Mouse (Mus musculus) embryonic facial prominence, embryonic 12.5 days (tissue): ENCODE results near the gene Cyth4. TPM values are rescaled to one million over a fixed set of nuclear protein-coding genes. Genes with fewer than 3 reads are reported as not detected.

Source experiments
- ATAC-seq: fragments of 200-750 bp; cut with Nextera tagmentation; 2 replicates; pipeline ENCODE4 v1.8.0; 2017; ENCODE audit not compliant: insufficient number of reproducible peaks, insufficient read depth, low FRiP score, low TSS enrichment
- H3K27ac ChIP-seq: fragments of 300-500 bp; sonication (generic); 2 replicates; pipeline ENCODE4 v1.5.1; 2016; ENCODE audit warnings: mild to moderate bottlenecking
- H3K27me3 ChIP-seq: fragments of 300-500 bp; sonication (generic); 2 replicates; pipeline ENCODE4 v1.6.1; 2016; ENCODE audit warnings: mild to moderate bottlenecking, moderate library complexity
- H3K36me3 ChIP-seq: fragments of 300-500 bp; sonication (generic); 2 replicates; pipeline ENCODE4 v1.6.1; 2016; ENCODE audit warnings: mild to moderate bottlenecking
- H3K4me1 ChIP-seq: fragments of 300-500 bp; sonication (generic); 2 replicates; pipeline ENCODE4 v1.6.1; 2016
- H3K4me2 ChIP-seq: fragments of 300-500 bp; sonication (generic); replicated peaks from 2 replicates; pipeline ENCODE4 v1.6.1; 2016; ENCODE audit warnings: mild to moderate bottlenecking, moderate library complexity
- H3K4me3 ChIP-seq: fragments of 300-500 bp; sonication (generic); 2 replicates; pipeline ENCODE4 v1.5.1; 2016; ENCODE audit warnings: mild to moderate bottlenecking
- H3K9ac ChIP-seq: fragments of 300-500 bp; sonication (generic); 2 replicates; pipeline ENCODE4 v1.6.1; 2016; ENCODE audit warnings: mild to moderate bottlenecking, moderate library complexity
- H3K9me3 ChIP-seq: fragments of 300-500 bp; sonication (generic); 2 replicates; pipeline ENCODE4 v1.6.1; 2016; ENCODE audit warnings: mild to moderate bottlenecking, moderate library complexity
- WGBS: fragments of 180-500 bp; shearing (Covaris S2); methylation state at CpG from one replicate; pipeline ENCODE4 v1.1.7; 2016; 5-methylcytosine and 5-hydroxymethylcytosine counted together
- polyA plus RNA-seq: library from polyadenylated mRNA; unstranded; fragments of >200 nt; fragmentation: Nextera tagmentation; extraction: Ambion mirVana; gene quantifications from 2 replicates; pipeline ENCODE4 v1.2.1, GENCODE M21; 2016

Cyth4 gene
- polyA plus RNA-seq, 1 experiment from 2014 or later, result 6.6 TPM

GRCm38 (mm10) chr15:78599529-78600193 lies 2.8 kb downstream of the Cyth4 start:
- Histone ChIP-seq H3K4me3 (no peak overlapping the region), H3K36me3 (no peaks in the 10 kb centered on the region), H3K27me3 (no peaks in the 10 kb centered on the region), H3K27ac (no peak overlapping the region), H3K4me2 (no peak overlapping the region), H3K9ac (no peak overlapping the region), H3K4me1 (no peaks in the 10 kb centered on the region), H3K9me3 (no peaks in the 10 kb centered on the region)
- WGBS, result 78% methylated on average over 13 of the region's 13 CpGs
- ATAC-seq, result no peak

GRCm38 (mm10) chr15:78601180-78601579 lies 4.3 kb downstream of the Cyth4 start:
- no peak overlapping the region for H3K4me2 ChIP-seq
- H3K27ac ChIP-seq, result no peak overlapping the region
- H3K27me3 ChIP-seq, result no peaks in the 10 kb centered on the region
- no peaks in the 10 kb centered on the region for H3K9me3 ChIP-seq
- no peak for ATAC-seq
- WGBS, result 78% methylated on average over 6 of the region's 6 CpGs
- peaks cover 6% of the 10 kb centered on the region; the same call in 1 of the 2 replicates for H3K4me1 ChIP-seq
- no peak overlapping the region for H3K4me3 ChIP-seq
- H3K9ac ChIP-seq, result no peak overlapping the region
- H3K36me3 ChIP-seq, result no peaks in the 10 kb centered on the region

DNA sequence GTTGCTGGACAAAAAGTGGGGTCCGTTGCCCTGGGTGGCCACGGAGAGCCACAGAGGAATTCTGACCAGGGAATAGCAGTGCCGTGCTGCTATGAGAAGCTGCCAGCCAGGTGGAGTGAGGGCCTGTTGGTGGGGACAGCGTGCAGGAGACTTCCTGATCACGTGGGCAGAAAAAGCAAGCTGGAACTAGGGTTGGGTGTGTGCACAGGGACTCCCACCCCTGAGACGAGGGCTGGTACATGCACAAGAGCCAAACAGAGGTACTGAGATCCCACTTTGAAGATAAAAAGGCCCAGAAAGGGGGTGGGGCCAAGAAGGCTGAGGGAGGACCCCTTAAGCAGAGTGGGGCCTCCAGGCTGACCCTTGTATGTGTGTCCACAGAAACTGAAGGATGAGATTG lies 7.4 kb downstream of the Cyth4 start:
- Histone ChIP-seq H3K36me3 (no peaks in the 10 kb centered on the region), H3K9ac (no peak overlapping the region), H3K27me3 (no peaks in the 10 kb centered on the region), H3K4me1 (peaks cover 6% of the 10 kb centered on the region; the same call in 1 of the 2 replicates), H3K27ac (no peak overlapping the region), H3K9me3 (no peaks in the 10 kb centered on the region), H3K4me3 (no peak overlapping the region), H3K4me2 (no peak overlapping the region)
- 67% methylated on average over 6 of the region's 6 CpGs for WGBS
- ATAC-seq, result no peak

GRCm38 (mm10) chr15:78605371-78605791 lies 8.5 kb downstream of the Cyth4 start:
- no peak overlapping the region for H3K4me3 ChIP-seq
- no peak overlapping the region for H3K4me2 ChIP-seq
- H3K4me1 ChIP-seq, result peaks cover 6% of the 10 kb centered on the region; the same call in 1 of the 2 replicates
- no peak overlapping the region for H3K27ac ChIP-seq
- WGBS, result 45% methylated on average over 3 of the region's 3 CpGs
- ATAC-seq, result no peak
- no peaks in the 10 kb centered on the region for H3K27me3 ChIP-seq
- no peaks in the 10 kb centered on the region for H3K36me3 ChIP-seq
- no peaks in the 10 kb centered on the region for H3K9me3 ChIP-seq
- no peak overlapping the region for H3K9ac ChIP-seq

- no peaks in the 10 kb centered on the region for H3K27me3 ChIP-seq
- ATAC-seq, result no peak
- H3K36me3 ChIP-seq, result no peaks in the 10 kb centered on the region
- H3K27ac ChIP-seq, result no peak overlapping the region
- no peak overlapping the region for H3K4me2 ChIP-seq
- H3K9me3 ChIP-seq, result no peaks in the 10 kb centered on the region
- H3K4me1 ChIP-seq, result peaks cover 9% of the 10 kb centered on the region
- WGBS, result 91% methylated on average over 6 of the region's 6 CpGs
- H3K4me3 ChIP-seq, result no peak overlapping the region
- H3K9ac ChIP-seq, result no peak overlapping the region
Measured at GRCm38 (mm10) chr15:78606059-78606458, 9.2 kb downstream of the Cyth4 start.

DNA sequence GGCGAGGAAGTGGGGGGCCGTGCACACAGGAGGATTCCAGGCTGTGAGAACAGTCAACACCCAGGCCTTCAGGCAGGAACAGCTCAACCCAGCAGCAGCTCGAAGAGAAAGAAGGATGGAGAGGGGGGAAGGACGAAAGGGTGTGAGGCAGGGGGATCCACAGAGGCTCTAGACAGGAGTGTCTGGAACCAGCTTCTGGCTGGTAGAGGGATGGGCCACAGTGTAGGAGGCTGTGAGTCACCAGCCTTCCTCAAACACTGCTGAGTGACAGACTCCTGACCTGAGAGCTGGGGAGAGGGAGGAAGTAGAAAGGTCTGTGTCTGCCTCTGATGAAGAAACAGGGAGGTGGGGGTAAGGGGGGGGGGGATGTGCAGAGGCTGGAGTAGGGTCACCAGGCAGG lies 10.6 kb downstream of the Cyth4 start:
- no peak overlapping the region for H3K27ac ChIP-seq
- ATAC-seq, result no peak

GRCm38 (mm10) chr15:78610705-78611462 lies 14.0 kb downstream of the Cyth4 start:
- WGBS, result 37% methylated on average over 12 of the region's 12 CpGs
- no peak overlapping the region for H3K4me2 ChIP-seq
- no peaks in the 10 kb centered on the region for H3K36me3 ChIP-seq
- no peak overlapping the region for H3K27ac ChIP-seq
- ATAC-seq, result no peak
- no peaks in the 10 kb centered on the region for H3K9me3 ChIP-seq
- H3K27me3 ChIP-seq, result no peaks in the 10 kb centered on the region
- H3K4me1 ChIP-seq, result peaks cover 6% of the 10 kb centered on the region; the same call in 1 of the 2 replicates
- H3K4me3 ChIP-seq, result no peak overlapping the region
- no peak overlapping the region for H3K9ac ChIP-seq

More for the DNA sequence above, 10.6 kb downstream of the Cyth4 start:
- Histone ChIP-seq H3K9me3 (no peaks in the 10 kb centered on the region), H3K9ac (no peak overlapping the region; the same call in 1 of the 2 replicates), H3K36me3 (no peaks in the 10 kb centered on the region), H3K4me3 (no peak overlapping the region), H3K4me2 (no peak overlapping the region), H3K27me3 (no peaks in the 10 kb centered on the region), H3K4me1 (peaks cover 12% of the 10 kb centered on the region)
- WGBS, result 69% methylated on average over 4 of the region's 4 CpGs

GRCm38 (mm10) chr15:78614536-78614935 lies 17.7 kb downstream of the Cyth4 start:
- no peak overlapping the region for H3K9ac ChIP-seq
- no peaks in the 10 kb centered on the region for H3K27me3 ChIP-seq
- no peak for ATAC-seq
- H3K4me1 ChIP-seq, result peaks cover 6% of the 10 kb centered on the region; the same call in 1 of the 2 replicates
- 89% methylated on average over 7 of the region's 7 CpGs for WGBS
- H3K4me3 ChIP-seq, result no peak overlapping the region
- no peaks in the 10 kb centered on the region for H3K36me3 ChIP-seq
- H3K4me2 ChIP-seq, result no peak overlapping the region
- no peaks in the 10 kb centered on the region for H3K9me3 ChIP-seq
- H3K27ac ChIP-seq, result no peak overlapping the region

DNA sequence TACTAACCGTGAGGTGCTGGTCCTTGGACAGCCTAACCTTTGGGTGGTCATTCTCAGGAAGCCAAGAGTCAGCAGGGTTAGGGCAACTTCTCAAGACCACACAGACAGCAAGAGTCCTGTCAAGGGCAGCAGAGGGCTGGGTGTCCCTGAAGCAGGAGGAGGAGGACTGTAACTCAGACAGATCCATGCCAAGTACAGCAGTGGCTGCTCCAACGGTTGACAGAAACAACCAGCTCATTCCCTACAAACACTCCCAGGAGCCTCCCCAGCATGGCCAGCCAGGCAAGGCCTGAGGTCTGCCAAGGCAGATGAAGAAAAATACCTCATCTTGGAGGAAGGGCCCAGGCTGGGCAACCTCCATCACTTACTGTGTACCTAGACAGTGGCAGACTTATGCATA lies 20.1 kb downstream of the Cyth4 start:
- ATAC-seq, result no peak
- Histone ChIP-seq H3K9ac (no peak overlapping the region), H3K27ac (no peak overlapping the region), H3K4me3 (no peak overlapping the region), H3K4me1 (no peaks in the 10 kb centered on the region), H3K9me3 (no peaks in the 10 kb centered on the region), H3K4me2 (no peak overlapping the region), H3K27me3 (peaks cover 9% of the 10 kb centered on the region; the same call in 1 of the 2 replicates), H3K36me3 (no peaks in the 10 kb centered on the region)
- 82% methylated on average over 2 of the region's 2 CpGs for WGBS

DNA sequence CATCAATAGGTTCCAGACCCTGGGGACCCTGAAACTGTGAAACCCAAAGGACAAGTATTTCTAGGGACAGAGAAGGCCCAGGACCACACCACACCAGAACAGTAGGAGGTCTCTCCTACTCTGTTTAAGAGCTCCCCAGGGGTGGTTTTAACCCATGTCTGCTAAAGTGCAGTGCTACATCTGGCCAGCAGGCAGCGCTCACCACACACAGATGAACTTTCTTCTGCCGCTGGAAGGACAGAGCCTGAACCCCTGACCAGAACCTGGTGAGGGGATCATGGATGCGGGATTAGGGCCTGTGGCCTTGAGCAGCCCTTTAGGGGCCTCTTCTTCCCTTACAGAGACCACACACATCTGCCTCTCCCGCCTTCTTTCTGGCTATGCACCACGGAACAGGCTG lies 26.6 kb downstream of the Cyth4 start:
- WGBS, result 15% methylated on average over 5 of the region's 5 CpGs
- H3K9ac ChIP-seq, result no peak overlapping the region
- H3K4me2 ChIP-seq, result no peak overlapping the region
- no peak for ATAC-seq
- no peaks in the 10 kb centered on the region for H3K36me3 ChIP-seq
- no peak overlapping the region for H3K27ac ChIP-seq
- H3K9me3 ChIP-seq, result no peaks in the 10 kb centered on the region
- H3K4me3 ChIP-seq, result no peak overlapping the region
- no peaks in the 10 kb centered on the region for H3K4me1 ChIP-seq
- H3K27me3 ChIP-seq, result peaks cover 9% of the 10 kb centered on the region; the same call in 1 of the 2 replicates

- Histone ChIP-seq H3K27me3 (peaks cover 9% of the 10 kb centered on the region; the same call in 1 of the 2 replicates), H3K27ac (no peak overlapping the region), H3K4me2 (no peak overlapping the region), H3K9me3 (no peaks in the 10 kb centered on the region), H3K9ac (no peak overlapping the region), H3K4me1 (no peaks in the 10 kb centered on the region), H3K36me3 (no peaks in the 10 kb centered on the region), H3K4me3 (no peak overlapping the region)
- ATAC-seq, result no peak
- 60% methylated on average over 13 of the region's 13 CpGs for WGBS
Measured at GRCm38 (mm10) chr15:78624431-78624950, 27.6 kb downstream of the Cyth4 start.

DNA sequence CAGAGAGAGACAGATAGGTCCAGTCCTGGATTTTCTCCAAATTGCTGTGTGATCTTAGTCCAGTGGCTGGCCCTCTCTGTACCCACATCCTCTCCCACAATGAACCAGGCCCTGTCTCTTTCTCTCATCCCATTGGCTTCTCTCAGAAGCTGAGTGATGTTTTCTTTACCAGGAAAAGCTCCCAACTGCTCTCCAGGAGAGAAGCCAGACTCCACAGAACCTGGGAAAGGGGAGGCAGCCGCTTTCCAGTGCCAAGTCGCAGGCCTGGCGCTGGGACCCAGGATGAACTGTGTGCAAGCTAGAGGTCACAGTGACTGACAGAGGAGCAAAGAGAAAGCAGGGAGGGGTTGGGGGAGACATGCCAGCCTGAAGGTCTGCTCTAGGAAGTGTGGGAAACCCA lies 28.1 kb downstream of the Cyth4 start:
- Histone ChIP-seq H3K4me2 (no peak overlapping the region), H3K36me3 (no peaks in the 10 kb centered on the region), H3K4me3 (no peak overlapping the region), H3K9me3 (no peaks in the 10 kb centered on the region), H3K27ac (no peak overlapping the region), H3K27me3 (peaks cover 9% of the 10 kb centered on the region; the same call in 1 of the 2 replicates), H3K9ac (no peak overlapping the region), H3K4me1 (no peaks in the 10 kb centered on the region)
- ATAC-seq, result no peak
- 83% methylated on average over 3 of the region's 3 CpGs for WGBS
